Mouse (Mus musculus) intestine, embryonic 14.5 days (tissue): ENCODE measurements around the gene Rpn1. TPM values are rescaled to one million over a fixed set of nuclear protein-coding genes. Genes with fewer than 3 reads are reported as not detected.
A peak's percentile ranks its signal among the peaks of the same experiment; 100 is the strongest.

Source experiments
- ATAC-seq: fragments of 200-750 bp; cut with Nextera tagmentation; replicated peaks from 2 replicates; pipeline ENCODE4 v1.8.0; 2017; ENCODE audit warnings: low read depth, moderate number of reproducible peaks, moderate TSS enrichment, moderate library complexity; ENCODE audit not compliant: low FRiP score, low TSS enrichment
- DNase-seq: peaks from one replicate; pipeline ENCODE4 v3.0.0-alpha.2; 2018; ENCODE audit warnings: low spot score
- H3K27ac ChIP-seq: fragments of 300-500 bp; sonication (generic); 2 replicates; pipeline ENCODE4 v1.5.1; 2014; ENCODE audit warnings: low read depth, mild to moderate bottlenecking, control low read depth
- H3K27me3 ChIP-seq: fragments of 300-500 bp; sonication (generic); replicated peaks from 2 replicates; pipeline ENCODE4 v1.6.1; 2014; ENCODE audit warnings: low read length, control low read depth; ENCODE audit not compliant: control insufficient read depth, insufficient read depth
- H3K36me3 ChIP-seq: fragments of 300-500 bp; sonication (generic); 2 replicates; pipeline ENCODE4 v1.6.1; 2014; ENCODE audit warnings: low read length, control low read depth; ENCODE audit not compliant: control insufficient read depth, insufficient read depth
- H3K4me1 ChIP-seq: fragments of 300-500 bp; sonication (generic); replicated peaks from 2 replicates; pipeline ENCODE4 v1.6.1; 2014; ENCODE audit warnings: low read length, control low read depth, mixed read lengths; ENCODE audit not compliant: control insufficient read depth, insufficient read depth
- H3K4me2 ChIP-seq: fragments of 300-500 bp; sonication (generic); 2 replicates; pipeline ENCODE4 v1.6.1; 2014; ENCODE audit warnings: low read length
- H3K4me3 ChIP-seq: fragments of 300-500 bp; sonication (generic); 2 replicates; pipeline ENCODE4 v1.5.1; 2014; ENCODE audit warnings: low read depth, low read length, control low read depth, mixed read lengths
- H3K9ac ChIP-seq: fragments of 300-500 bp; sonication (generic); 2 replicates; pipeline ENCODE4 v1.6.1; 2014; ENCODE audit warnings: mild to moderate bottlenecking, low read length
- H3K9me3 ChIP-seq: fragments of 300-500 bp; sonication (generic); 2 replicates; pipeline ENCODE4 v1.6.1; 2016; ENCODE audit warnings: low read length, control low read depth; ENCODE audit not compliant: control insufficient read depth
- WGBS: fragments of 180-500 bp; shearing (Covaris S2); extraction: QIAGEN DNeasy Blood & Tissue Kit; methylation state at CpG from one replicate; pipeline ENCODE4 v1.1.7; 2014; 5-methylcytosine and 5-hydroxymethylcytosine counted together
- polyA plus RNA-seq: library from polyadenylated mRNA; unstranded; fragments of >200 nt; fragmentation: Nextera tagmentation; extraction: Ambion mirVana; gene quantifications from 2 replicates; pipeline ENCODE4 v1.2.1, GENCODE M21; 2014

Gene Rpn1
- polyA plus RNA-seq, 1 experiment from 2014 or later = 386 TPM

DNA sequence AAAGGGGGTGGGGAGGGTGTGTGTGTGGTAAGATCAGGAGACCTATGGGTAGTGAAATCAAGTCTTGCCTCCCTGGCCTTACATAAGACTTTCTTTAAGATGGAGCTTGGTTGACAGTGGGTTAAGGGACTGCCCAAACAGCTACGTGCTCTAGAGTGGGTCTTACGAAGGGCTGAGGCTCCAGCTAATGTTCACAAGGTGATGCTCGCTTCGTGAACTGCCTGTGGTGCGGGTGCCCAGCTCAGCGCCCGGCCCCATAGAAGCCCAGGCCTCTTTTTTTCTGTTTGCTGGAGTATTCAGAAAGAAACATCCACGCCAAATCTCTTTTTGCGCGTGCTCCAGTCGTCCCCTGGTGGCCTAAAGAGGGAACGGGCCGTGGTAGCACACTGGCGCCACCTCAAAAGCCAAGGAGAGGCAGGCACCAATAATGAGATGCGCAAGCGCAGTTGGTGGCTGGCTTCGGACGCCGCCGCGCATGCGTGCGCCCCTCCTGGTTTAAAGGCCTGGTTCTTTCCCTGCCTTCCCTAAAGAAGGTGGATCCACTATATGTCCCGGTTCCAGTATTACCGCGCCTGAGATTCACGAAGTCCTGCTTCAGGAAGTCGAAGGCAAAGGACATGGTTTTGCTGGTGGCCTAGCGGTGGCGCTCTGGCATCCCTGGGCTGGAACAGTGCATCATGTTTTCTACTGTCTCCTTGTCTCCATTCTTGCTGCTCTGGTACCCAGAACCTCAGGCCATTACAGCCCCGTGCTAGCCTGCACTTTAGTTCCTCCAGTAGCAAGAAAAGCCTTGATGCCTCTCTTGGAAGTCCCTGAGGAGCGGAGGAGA is 21.7 kb downstream of the Rpn1 start:
- H3K4me1 ChIP-seq = peaks cover 4% of the 10 kb centered on the region
- H3K4me2 ChIP-seq = peak overlapping the region; percentile 46
- no peaks in the 10 kb centered on the region for H3K27me3 ChIP-seq
- peak; percentile 76 for ATAC-seq
- no peaks in the 10 kb centered on the region for H3K9me3 ChIP-seq
- DNase-seq = peak; percentile 93
- H3K36me3 ChIP-seq = peaks cover 39% of the 10 kb centered on the region
- 11% methylated on average over 32 of the region's 32 CpGs for WGBS
- 0 out of 2 replicates have a peak overlapping the region, but pooled peaks have one; percentile 27 for H3K9ac ChIP-seq
- no peak overlapping the region for H3K27ac ChIP-seq
- peak overlapping the region; percentile 15; the same call in 1 of the 2 replicates for H3K4me3 ChIP-seq

DNA sequence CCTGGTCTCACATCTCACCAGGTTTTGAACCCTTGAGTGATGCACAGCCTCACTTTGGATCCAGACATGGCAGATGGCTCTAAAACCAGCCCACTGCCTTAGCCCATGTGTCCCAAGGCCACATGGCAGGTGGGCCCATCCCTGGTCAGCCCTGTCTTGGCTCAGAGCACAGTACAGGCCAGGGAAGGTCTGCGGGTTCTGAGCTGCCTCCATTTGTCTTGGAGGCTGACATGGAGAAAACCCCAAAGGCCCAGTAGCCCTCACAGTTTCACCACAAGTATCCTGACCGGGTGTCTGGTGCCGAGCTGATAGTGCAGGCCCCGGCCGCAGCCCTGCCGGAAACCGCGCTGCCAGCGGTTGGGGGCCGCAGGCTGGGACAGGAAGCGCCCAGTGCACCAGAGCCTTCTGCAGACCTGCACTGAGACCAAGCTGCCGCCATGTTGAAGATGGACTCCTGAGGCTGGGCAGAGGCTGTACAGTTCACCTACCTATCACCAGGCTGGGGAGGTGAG is 22.4 kb downstream of the Rpn1 start:
- Histone ChIP-seq H3K27ac (no peak overlapping the region), H3K27me3 (no peaks in the 10 kb centered on the region), H3K4me1 (peaks cover 4% of the 10 kb centered on the region), H3K9ac (no peak overlapping the region), H3K4me2 (peak overlapping the region; percentile 46), H3K36me3 (peaks cover 32% of the 10 kb centered on the region), H3K9me3 (no peaks in the 10 kb centered on the region), H3K4me3 (0 out of 2 replicates have a peak overlapping the region, but pooled peaks have one; percentile 15)
- DNase-seq = no peak
- WGBS = 98% methylated on average over 12 of the region's 12 CpGs
- peak; percentile 47 for ATAC-seq

DNA sequence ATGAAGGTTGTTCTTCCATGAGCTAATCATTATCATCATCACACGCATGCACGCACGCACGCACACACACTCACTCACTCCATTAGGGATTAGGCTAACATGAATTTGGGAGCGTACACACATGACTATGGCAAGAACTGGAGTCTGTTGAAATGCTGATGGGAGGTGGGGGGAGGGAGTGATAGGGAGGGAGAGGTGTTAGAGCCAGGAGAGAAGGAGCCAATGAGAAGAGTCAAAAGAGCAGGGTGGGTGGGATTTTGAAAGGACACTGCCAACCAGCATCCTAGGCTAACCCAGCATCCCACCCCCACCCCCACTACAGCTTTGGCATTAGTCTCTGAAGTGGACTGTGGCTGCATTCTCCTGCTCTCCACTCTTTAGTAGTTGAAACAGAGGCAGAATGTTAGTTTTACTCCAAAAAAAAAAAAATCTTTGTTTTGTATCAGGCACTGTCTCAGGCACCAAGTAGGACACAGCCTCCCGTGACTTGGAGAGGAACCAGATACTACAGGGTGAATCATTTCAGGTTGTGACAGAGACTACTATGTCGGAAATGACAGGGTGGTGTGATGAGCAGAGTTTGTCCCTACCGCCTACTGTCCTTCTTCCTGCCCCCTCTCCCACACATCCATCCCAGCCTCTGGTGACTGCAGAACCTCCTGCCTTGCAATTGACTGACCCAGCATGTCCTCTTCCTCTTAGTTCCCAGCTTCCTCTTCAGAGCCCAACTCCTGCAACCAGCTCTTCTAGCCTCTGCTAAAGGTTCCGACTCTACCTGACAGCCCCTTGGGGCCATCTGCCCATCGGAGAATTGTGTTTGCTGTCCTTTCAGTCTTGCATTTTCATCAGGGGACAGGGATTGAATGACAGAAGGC is 23.6 kb downstream of the Rpn1 start:
- no peak for ATAC-seq

DNA sequence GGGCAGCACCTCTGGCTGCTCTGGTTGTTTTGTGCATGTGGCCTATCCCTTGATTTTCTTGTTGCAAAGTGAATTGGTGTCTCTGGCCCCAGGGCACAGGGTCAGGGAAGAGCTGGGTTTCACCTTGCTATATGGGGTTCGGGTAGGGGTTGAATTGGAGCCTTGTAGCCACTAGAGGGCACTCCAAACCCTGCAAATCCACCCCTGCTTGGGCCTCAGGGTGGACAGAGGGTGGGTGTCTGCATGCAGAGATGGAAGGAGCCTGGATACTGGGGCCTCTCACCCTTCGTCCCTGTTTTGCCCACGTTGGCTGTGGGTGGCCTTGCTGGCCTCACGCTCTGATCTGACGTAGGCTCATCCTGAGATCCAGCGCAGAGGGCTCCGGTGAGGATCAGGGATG is 28.9 kb downstream of the Rpn1 start:
- Histone ChIP-seq H3K36me3 (no peaks in the 10 kb centered on the region), H3K27ac (no peak overlapping the region), H3K9me3 (no peaks in the 10 kb centered on the region), H3K27me3 (no peaks in the 10 kb centered on the region), H3K9ac (no peak overlapping the region), H3K4me1 (no peaks in the 10 kb centered on the region; the same call in 1 of the 2 replicates), H3K4me2 (0 out of 2 replicates have a peak overlapping the region, but pooled peaks have one; percentile 22), H3K4me3 (no peak overlapping the region)
- 20% methylated on average over 7 of the region's 7 CpGs for WGBS
- DNase-seq = peak; percentile 84
- peak; percentile 69 for ATAC-seq

More for the DNA sequence above, 23.6 kb downstream of the Rpn1 start:
- H3K4me2 ChIP-seq = no peak overlapping the region
- no peak overlapping the region for H3K4me3 ChIP-seq
- peaks cover 4% of the 10 kb centered on the region for H3K4me1 ChIP-seq
- H3K9me3 ChIP-seq = no peaks in the 10 kb centered on the region
- DNase-seq = no peak
- no peak overlapping the region for H3K9ac ChIP-seq
- H3K27ac ChIP-seq = no peak overlapping the region
- H3K36me3 ChIP-seq = peaks cover 20% of the 10 kb centered on the region
- H3K27me3 ChIP-seq = no peaks in the 10 kb centered on the region
- 84% methylated on average over 10 of the region's 10 CpGs for WGBS

DNA sequence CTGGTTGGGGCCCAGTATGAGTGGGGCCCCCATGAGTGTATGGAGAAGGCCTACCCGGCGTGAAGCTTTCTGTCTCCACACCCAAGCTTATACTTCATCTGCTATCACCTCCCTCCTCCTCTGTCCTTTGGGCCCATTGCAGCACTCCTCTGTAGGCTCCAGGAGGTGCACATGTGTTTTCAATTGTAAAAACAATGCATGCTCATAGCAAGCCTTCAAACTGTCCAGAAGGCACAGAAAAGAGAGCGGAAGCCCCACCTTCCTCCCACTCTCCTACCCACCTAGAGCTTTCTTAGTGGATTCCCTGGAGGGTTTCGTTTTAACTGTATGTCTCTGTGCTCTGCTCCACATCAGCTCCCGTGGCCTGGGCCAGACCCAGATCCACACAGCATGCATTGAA is 30.1 kb downstream of the Rpn1 start:
- WGBS = 77% methylated on average over 5 of the region's 5 CpGs
- ATAC-seq = no peak
- H3K27ac ChIP-seq = no peak overlapping the region
- no peak overlapping the region for H3K4me3 ChIP-seq
- no peaks in the 10 kb centered on the region for H3K36me3 ChIP-seq
- H3K4me2 ChIP-seq = no peak overlapping the region
- H3K27me3 ChIP-seq = no peaks in the 10 kb centered on the region
- no peaks in the 10 kb centered on the region for H3K9me3 ChIP-seq
- H3K9ac ChIP-seq = no peak overlapping the region
- DNase-seq = no peak
- H3K4me1 ChIP-seq = no peaks in the 10 kb centered on the region; the same call in 1 of the 2 replicates

DNA sequence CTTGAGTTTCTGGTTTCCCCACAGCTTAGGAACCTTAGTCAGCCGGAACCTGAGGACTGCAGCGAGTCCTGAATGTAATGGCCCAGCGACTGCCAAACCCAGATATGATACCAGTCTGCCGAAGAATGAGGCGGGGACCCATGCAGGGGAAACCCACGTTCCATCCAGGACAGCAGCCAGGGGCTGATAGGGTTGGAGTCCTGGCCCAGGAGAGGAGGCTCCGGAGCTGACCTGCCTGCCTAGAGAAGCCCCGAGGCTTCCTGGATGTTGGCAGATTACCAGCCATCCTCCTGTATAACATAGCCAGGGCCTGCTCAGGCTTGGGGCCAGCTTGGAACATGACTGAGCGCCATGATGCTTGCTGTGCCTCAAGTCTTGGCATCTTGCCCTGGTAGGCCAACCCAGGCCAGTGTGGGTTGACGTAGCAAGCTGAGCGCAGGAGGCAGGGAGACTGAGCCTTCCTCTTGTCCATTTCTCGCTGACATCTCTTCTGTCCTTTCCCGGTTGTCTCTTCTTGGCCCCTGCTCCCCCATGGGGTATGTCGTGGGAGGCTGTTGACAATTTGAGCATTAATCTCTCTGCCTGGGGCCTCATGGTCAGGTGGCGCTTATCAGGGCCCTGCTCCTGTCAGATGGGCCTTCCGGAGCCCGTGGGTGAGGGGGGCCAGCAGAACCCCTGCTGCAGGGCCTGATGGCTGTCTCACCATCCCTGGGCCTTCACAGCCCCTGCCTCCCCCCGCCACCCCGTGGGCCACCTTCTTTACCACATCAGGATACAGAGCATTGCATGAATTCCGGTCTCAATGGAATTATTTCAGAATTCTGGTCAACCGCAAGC is 32.3 kb downstream of the Rpn1 start:
- 73% methylated on average over 21 of the region's 21 CpGs for WGBS
- H3K9ac ChIP-seq = no peak overlapping the region
- no peak overlapping the region for H3K4me3 ChIP-seq
- H3K4me2 ChIP-seq = no peak overlapping the region
- no peaks in the 10 kb centered on the region; the same call in 1 of the 2 replicates for H3K4me1 ChIP-seq
- DNase-seq (no peak), ATAC-seq (no peak)
- no peaks in the 10 kb centered on the region for H3K9me3 ChIP-seq
- H3K27ac ChIP-seq = no peak overlapping the region
- no peaks in the 10 kb centered on the region for H3K36me3 ChIP-seq
- no peaks in the 10 kb centered on the region for H3K27me3 ChIP-seq

DNA sequence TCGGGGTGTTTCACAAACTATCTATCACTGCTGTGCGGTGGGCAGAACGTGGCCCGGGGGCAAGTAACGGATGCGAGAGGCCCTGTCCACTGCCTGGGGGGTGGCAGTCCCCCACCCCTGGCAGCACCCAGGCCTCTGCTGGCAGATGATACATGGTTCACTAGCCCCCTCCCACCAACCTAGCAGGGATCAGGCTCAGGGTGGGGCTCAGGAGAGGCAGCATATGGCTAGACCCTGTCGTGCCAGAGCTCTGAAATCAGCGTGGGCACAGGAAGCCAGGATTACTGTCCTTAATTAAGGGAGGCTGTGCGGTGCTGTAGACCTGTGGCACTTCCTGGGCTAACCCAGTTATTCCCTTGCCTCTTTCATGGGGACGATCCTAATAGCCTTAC is 32.9 kb downstream of the Rpn1 start:
- Histone ChIP-seq H3K36me3 (no peaks in the 10 kb centered on the region), H3K27ac (no peak overlapping the region), H3K4me2 (no peak overlapping the region), H3K4me1 (no peaks in the 10 kb centered on the region; the same call in 1 of the 2 replicates), H3K9me3 (no peaks in the 10 kb centered on the region), H3K4me3 (no peak overlapping the region), H3K27me3 (no peaks in the 10 kb centered on the region), H3K9ac (no peak overlapping the region)
- ATAC-seq (no peak), DNase-seq (no peak)
- 82% methylated on average over 10 of the region's 10 CpGs for WGBS

DNA sequence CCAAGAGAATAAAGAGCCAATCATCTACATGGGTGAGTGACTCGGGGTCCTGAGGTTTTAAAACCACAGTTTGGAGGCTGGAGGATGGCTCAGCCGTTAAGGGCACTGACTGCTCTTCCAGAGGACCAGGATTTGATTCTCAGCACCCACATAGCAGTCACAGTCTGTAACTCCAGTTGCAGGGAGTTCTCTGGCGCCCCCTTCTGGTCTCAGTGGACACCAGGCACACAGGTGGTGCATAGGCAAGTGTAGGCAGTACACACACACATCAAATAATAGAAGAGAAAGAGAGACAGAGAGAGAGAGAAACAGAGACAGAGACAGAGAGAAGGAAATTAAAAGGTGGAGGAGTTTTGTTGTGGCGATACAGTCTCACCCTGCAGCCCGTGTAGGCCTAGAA is 35.0 kb downstream of the Rpn1 start:
- Histone ChIP-seq H3K4me1 (peaks cover 5% of the 10 kb centered on the region), H3K4me2 (no peak overlapping the region), H3K4me3 (no peak overlapping the region), H3K9me3 (no peaks in the 10 kb centered on the region), H3K36me3 (no peaks in the 10 kb centered on the region), H3K9ac (no peak overlapping the region), H3K27ac (no peak overlapping the region), H3K27me3 (no peaks in the 10 kb centered on the region)
- DNase-seq (no peak), ATAC-seq (no peak)
- WGBS = 79% methylated on average over 5 of the region's 5 CpGs
